Mouse (Mus musculus): Measurements from ENCODE around the gene Pus7. TPM values are rescaled to one million over a fixed set of nuclear protein-coding genes. Genes with fewer than 3 reads are reported as not detected.

Pus7 gene
- 7.5 and 9.0 TPM in 2 replicates for polyA plus RNA-seq (2012; rRNA removed)

GRCm38 (mm10) chr5:23782931-23783877, at the start of gene Pus7:
TSS of gene Pus7 (minus strand) at chr5:23783711.

GRCm38 (mm10) chr5:23787536-23788389, 4.3 kb upstream of the Pus7 start, which contains the start of gene Rint1:
TSS of gene Rint1 (plus strand) at chr5:23787711.

Other genes with a start within 250 kb of the Pus7 start
- 4.2 and 7.2 TPM in 2 replicates for gene Srpk2, start 99.1 kb downstream of the Pus7 start, polyA plus RNA-seq (2012; rRNA removed)
- gene Rint1, start 4.0 kb upstream of the Pus7 start, polyA plus RNA-seq (2012; rRNA removed): 11.2 and 11.9 TPM in 2 replicates
- 8.5 and 12.8 TPM in 2 replicates for gene Tomm7, start 60.5 kb upstream of the Pus7 start, polyA plus RNA-seq (2012; rRNA removed)
- gene Fam126a, start 247.0 kb upstream of the Pus7 start, polyA plus RNA-seq (2012; rRNA removed): 14.4 and 14.9 TPM in 2 replicates